Mouse (Mus musculus) hindbrain, embryonic 12.5 days (tissue): ENCODE results near the gene Slc4a4. TPM values are rescaled to one million over a fixed set of nuclear protein-coding genes. Genes with fewer than 3 reads are reported as not detected.
"Not testable (repeated sequence)": the region's sequence is repeated elsewhere in the genome, so short reads cannot be mapped to it uniquely, and the experiment has no call there.

Experiments used
- ATAC-seq: fragments of 200-750 bp; cut with Nextera tagmentation; 2 replicates; pipeline ENCODE4 v1.8.0; 2017; ENCODE audit warnings: moderate TSS enrichment; ENCODE audit not compliant: low FRiP score
- H3K27ac ChIP-seq: fragments of 300-500 bp; sonication (generic); 2 replicates; pipeline ENCODE4 v1.5.1; 2016; ENCODE audit warnings: mild to moderate bottlenecking
- H3K27me3 ChIP-seq: fragments of 300-500 bp; sonication (generic); 2 replicates; pipeline ENCODE4 v1.6.1; 2016; ENCODE audit warnings: mild to moderate bottlenecking
- H3K36me3 ChIP-seq: fragments of 300-500 bp; sonication (generic); 2 replicates; pipeline ENCODE4 v1.6.1; 2016; ENCODE audit warnings: mild to moderate bottlenecking
- H3K4me1 ChIP-seq: fragments of 300-500 bp; sonication (generic); 2 replicates; pipeline ENCODE4 v1.6.1; 2016
- H3K4me2 ChIP-seq: fragments of 300-500 bp; sonication (generic); replicated peaks from 2 replicates; pipeline ENCODE4 v1.6.1; 2016; ENCODE audit warnings: mild to moderate bottlenecking
- H3K4me3 ChIP-seq: fragments of 300-500 bp; sonication (generic); 2 replicates; pipeline ENCODE4 v1.5.1; 2016; ENCODE audit warnings: mild to moderate bottlenecking
- H3K9ac ChIP-seq: fragments of 300-500 bp; sonication (generic); 2 replicates; pipeline ENCODE4 v1.6.1; 2016; ENCODE audit warnings: mild to moderate bottlenecking, moderate library complexity
- H3K9me3 ChIP-seq: fragments of 300-500 bp; sonication (generic); replicated peaks from 2 replicates; pipeline ENCODE4 v1.6.1; 2016; ENCODE audit warnings: mild to moderate bottlenecking
- WGBS: fragments of 180-500 bp; shearing (Covaris S2); methylation state at CpG from one replicate; pipeline ENCODE4 v1.1.7; 2016; 5-methylcytosine and 5-hydroxymethylcytosine counted together
- polyA plus RNA-seq: library from polyadenylated mRNA; unstranded; fragments of >200 nt; fragmentation: Nextera tagmentation; extraction: Ambion mirVana; gene quantifications from 2 replicates; pipeline ENCODE4 v1.2.1, GENCODE M21; 2016

Gene Slc4a4
- polyA plus RNA-seq, 1 experiment from 2014 or later, result 3.2 TPM

DNA sequence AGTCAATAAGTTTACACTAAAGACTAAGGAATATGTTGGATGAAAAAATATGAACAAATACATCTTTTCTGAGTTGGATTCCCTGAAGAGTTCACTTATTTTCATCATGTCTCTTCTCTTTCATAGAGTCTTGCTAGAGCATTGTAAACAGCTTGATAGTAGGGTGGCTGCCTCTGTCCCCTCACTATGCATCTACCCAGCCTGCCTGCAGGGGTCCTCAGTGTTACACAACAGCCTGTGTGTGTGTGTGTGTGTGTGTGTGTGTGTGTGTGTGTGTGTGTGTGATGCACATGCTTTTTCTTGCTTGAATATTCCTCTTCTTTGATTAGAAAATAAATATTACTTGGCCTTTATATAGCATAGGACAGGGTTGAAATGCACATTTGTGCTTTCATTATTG, 84.9 kb downstream of the Slc4a4 start:
- Histone ChIP-seq H3K9me3 (no peaks in the 10 kb centered on the region), H3K4me3 (no peak overlapping the region), H3K36me3 (no peaks in the 10 kb centered on the region), H3K27ac (no peak overlapping the region), H3K9ac (no peak overlapping the region), H3K4me1 (0 out of 2 replicates have a peak, but pooled peaks cover 3% of the 10 kb centered on the region), H3K27me3 (no peaks in the 10 kb centered on the region), H3K4me2 (no peak overlapping the region)
- ATAC-seq, result no peak

DNA sequence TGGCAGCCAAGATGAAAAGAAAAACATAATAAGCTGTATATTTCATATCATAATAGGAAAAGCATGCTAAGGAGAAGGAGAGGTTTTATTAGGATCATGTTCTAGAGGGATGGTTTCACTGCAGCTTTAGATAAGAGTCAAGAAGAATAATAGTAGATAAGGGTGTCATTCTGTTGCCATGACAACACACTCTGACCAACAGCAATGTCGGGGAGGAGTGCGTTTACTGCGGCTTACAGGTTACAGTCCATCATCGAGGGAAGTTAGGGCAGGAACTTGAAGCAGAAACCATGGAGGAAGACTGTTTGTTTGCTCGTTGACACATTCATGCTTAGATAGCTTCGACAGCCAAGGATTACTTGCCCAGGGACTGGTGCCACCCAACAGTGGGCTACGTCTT, 85.7 kb downstream of the Slc4a4 start:
- Histone ChIP-seq H3K36me3 (no peaks in the 10 kb centered on the region), H3K4me1 (0 out of 2 replicates have a peak, but pooled peaks cover 3% of the 10 kb centered on the region), H3K27ac (no peak overlapping the region), H3K27me3 (no peaks in the 10 kb centered on the region), H3K9me3 (no peaks in the 10 kb centered on the region), H3K9ac (no peak overlapping the region), H3K4me3 (no peak overlapping the region), H3K4me2 (no peak overlapping the region)
- no peak for ATAC-seq
- 77% methylated on average over 7 of the region's 7 CpGs for WGBS

DNA sequence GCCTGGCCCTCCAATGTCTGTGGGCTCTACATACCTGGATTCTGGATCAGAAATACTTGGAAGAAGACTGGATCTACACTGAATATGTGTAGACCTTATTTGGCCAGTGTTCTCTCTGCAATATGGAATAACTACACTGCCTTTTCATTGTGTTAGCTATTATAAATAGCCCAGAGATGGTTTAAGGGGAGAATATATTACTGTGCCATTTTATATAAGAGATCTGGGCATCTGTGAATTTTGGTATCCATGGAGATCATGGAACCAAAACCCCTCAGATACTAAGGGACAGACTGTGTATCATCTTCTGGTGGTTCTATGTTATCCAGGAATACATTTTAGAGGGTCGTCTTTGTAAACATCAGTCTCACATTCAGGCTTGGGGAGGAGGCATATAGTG, 86.5 kb downstream of the Slc4a4 start:
- 89% methylated on average over 1 of the region's 1 CpGs for WGBS
- ATAC-seq, result no peak
- no peak overlapping the region for H3K4me2 ChIP-seq
- H3K36me3 ChIP-seq, result no peaks in the 10 kb centered on the region
- no peaks in the 10 kb centered on the region for H3K27me3 ChIP-seq
- H3K4me3 ChIP-seq, result no peak overlapping the region
- 0 out of 2 replicates have a peak, but pooled peaks cover 3% of the 10 kb centered on the region for H3K4me1 ChIP-seq
- H3K9me3 ChIP-seq, result no peaks in the 10 kb centered on the region
- H3K9ac ChIP-seq, result no peak overlapping the region
- no peak overlapping the region for H3K27ac ChIP-seq

DNA sequence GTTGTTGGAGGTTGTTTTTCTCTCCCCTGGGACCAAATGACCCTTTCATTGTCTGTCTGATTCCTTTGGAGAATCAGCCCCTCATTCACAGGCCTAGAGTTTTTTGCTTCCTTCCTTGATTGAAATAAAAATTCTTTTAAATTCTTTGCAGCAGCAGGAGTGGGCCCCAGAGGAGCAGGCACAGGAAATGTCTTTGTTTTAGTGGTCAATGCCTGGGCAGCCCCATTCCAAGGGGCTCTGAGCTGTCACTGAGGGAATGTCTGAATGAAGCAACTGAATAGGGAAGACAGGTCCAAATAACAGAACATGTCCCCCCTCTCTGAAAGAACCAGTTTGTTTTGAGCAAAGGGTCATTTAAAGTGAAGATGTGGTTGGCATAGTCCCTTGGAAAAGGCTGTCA, 89.1 kb downstream of the Slc4a4 start:
- Histone ChIP-seq H3K9ac (no peak overlapping the region), H3K9me3 (no peaks in the 10 kb centered on the region), H3K36me3 (no peaks in the 10 kb centered on the region), H3K27me3 (no peaks in the 10 kb centered on the region), H3K4me2 (no peak overlapping the region), H3K27ac (no peak overlapping the region), H3K4me3 (no peak overlapping the region), H3K4me1 (no peaks in the 10 kb centered on the region)
- no peak for ATAC-seq

DNA sequence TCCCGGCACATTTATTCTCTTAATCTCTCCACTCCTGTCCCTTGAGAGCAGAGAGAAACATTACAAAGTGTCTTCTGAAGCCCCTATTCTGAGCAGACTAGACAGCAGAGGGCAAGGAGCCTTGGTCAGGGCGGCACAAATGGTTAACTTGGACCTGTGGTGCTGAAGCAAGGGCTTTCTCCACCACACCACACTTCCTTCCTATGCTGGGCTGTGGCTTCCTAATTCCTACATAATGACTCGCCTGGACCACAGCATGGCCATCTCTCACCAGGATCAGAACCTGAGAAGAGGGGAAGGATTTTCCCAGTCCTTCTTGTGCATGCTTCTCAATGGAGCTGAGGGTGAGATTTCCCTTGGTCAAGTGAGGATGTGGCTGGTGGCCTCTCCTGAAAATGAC, 89.8 kb downstream of the Slc4a4 start:
- no peak for ATAC-seq
- H3K27me3 ChIP-seq, result no peaks in the 10 kb centered on the region
- H3K36me3 ChIP-seq, result no peaks in the 10 kb centered on the region
- H3K9me3 ChIP-seq, result no peaks in the 10 kb centered on the region
- WGBS, result 68% methylated on average over 3 of the region's 3 CpGs
- no peak overlapping the region for H3K4me3 ChIP-seq
- H3K9ac ChIP-seq, result no peak overlapping the region
- H3K27ac ChIP-seq, result no peak overlapping the region
- H3K4me2 ChIP-seq, result no peak overlapping the region
- no peaks in the 10 kb centered on the region for H3K4me1 ChIP-seq

DNA sequence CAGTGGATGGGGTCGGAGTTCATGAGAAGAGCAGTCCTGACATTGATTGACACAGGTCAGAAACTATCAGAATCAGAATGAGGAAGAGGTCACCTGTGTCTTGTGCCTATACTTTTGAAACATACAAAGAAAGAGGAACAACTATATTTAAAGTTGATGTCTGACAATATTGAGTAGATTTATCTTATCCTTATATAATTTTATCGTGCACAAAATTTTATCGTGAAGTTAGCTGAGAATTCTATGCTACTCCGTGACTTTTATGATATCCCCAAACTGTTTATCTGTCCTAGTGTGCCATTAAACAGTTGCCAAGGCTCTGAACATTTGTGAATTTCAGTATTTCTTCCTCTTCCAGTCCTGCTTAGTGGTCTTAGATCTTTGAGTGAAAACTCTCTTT, 94.1 kb downstream of the Slc4a4 start:
- H3K27ac ChIP-seq, result no peak overlapping the region
- H3K4me1 ChIP-seq, result no peaks in the 10 kb centered on the region
- no peaks in the 10 kb centered on the region for H3K27me3 ChIP-seq
- no peaks in the 10 kb centered on the region for H3K9me3 ChIP-seq
- WGBS, result 94% methylated on average over 4 of the region's 4 CpGs
- H3K9ac ChIP-seq, result no peak overlapping the region
- H3K4me3 ChIP-seq, result no peak overlapping the region
- H3K4me2 ChIP-seq, result no peak overlapping the region
- no peaks in the 10 kb centered on the region for H3K36me3 ChIP-seq
- no peak for ATAC-seq

DNA sequence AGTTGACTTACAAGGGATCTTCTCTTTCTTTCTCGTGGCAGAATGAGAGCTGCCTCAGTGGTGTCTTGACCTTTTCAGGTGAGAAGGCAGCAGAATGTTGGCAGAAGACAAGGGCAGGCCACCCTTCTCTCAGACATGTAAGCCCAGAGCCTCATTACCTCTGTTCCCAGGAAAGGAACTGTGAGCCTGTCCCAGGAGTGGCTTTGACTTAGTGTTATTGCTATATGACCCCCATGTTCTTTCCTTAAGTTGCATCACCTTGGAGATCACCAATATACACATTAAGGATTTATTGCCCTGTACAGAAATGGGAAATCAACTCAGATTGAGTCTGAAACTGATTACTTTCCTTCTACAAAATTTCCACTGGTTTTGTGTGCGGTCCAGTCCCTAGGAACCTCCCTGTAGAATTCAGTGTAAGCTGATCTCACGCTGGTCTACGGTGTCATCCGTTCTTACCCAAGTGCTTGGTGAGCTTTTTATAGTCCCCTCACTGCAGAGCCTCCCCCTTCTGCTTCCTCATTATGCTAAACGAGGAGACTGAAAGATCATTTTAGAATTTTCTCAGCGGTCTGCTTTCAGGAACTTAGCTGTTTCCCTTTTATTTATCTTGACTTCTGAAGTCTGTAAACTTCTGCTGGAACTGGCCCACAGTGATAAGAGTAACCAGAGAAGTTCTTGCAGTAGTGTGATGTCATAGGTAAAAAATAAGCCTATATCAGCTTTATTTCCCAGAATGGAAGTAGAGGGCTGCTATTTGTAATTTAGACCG, 94.8 kb downstream of the Slc4a4 start:
- 61% methylated on average over 8 of the region's 8 CpGs for WGBS
- Histone ChIP-seq H3K4me1 (no peaks in the 10 kb centered on the region), H3K9me3 (no peaks in the 10 kb centered on the region), H3K27me3 (no peaks in the 10 kb centered on the region), H3K27ac (no peak overlapping the region), H3K4me2 (no peak overlapping the region), H3K9ac (no peak overlapping the region), H3K4me3 (no peak overlapping the region), H3K36me3 (no peaks in the 10 kb centered on the region)
- ATAC-seq, result no peak

DNA sequence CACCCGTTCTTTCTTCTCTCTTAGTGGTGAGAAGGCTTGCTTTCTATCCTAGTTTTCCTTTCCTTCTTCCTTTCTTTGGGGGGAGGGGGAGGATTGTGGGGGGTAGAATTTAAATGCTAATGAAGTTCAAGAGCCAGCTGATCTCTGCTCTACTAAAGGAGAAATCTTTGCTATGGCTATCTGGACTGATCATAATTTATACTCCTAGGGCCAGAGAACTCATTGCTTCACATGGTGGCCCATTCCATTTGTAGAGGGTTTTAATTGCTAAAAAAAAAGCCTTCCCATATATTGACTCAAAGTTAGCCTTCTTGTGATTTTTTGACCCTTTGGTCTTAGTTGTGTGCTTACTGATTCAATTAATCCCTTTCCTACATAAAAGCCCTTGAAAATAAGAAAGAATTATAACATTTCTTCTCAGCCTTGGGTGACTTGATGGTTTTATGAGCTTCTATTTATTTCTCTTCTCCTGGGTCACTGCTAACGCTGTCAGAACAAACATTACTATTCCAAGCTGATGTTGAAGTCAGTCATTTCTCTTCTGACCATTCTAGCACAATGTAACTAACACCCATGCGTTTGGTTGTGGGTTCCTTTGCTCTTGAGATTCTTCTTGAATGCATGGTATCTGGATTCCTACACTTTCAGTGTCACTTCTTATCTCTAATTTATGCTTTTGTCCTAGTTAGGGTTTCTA, 95.6 kb downstream of the Slc4a4 start:
- Histone ChIP-seq H3K9ac (no peak overlapping the region), H3K4me3 (no peak overlapping the region), H3K9me3 (no peaks in the 10 kb centered on the region), H3K4me1 (no peaks in the 10 kb centered on the region), H3K27ac (no peak overlapping the region), H3K27me3 (no peaks in the 10 kb centered on the region), H3K36me3 (no peaks in the 10 kb centered on the region), H3K4me2 (no peak overlapping the region)
- ATAC-seq, result no peak
- WGBS, result 85% methylated on average over 3 of the region's 3 CpGs

DNA sequence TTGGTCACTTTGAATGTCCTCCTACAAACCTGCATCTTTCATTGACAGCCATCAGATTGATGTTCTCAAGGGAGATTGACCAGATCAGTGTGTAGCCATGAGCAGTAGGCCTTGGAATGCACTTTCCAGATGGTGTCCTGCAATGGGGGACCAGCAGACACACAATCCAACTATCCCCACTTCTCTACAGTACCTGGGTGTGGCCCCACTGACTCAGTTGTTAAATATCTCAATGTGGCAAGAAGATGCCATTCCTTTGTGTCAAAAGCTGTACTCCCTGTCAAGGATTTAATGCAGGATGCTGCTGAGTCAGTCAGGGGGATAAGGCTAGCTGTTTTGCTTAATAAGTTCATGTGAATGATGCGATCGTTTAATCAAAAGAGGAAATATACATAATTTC, 96.6 kb downstream of the Slc4a4 start:
- Histone ChIP-seq H3K4me3 (no peak overlapping the region), H3K36me3 (no peaks in the 10 kb centered on the region), H3K4me2 (no peak overlapping the region), H3K27ac (no peak overlapping the region), H3K9ac (no peak overlapping the region), H3K9me3 (no peaks in the 10 kb centered on the region), H3K4me1 (no peaks in the 10 kb centered on the region), H3K27me3 (no peaks in the 10 kb centered on the region)
- ATAC-seq, result no peak
- WGBS, result 96% methylated on average over 2 of the region's 2 CpGs

DNA sequence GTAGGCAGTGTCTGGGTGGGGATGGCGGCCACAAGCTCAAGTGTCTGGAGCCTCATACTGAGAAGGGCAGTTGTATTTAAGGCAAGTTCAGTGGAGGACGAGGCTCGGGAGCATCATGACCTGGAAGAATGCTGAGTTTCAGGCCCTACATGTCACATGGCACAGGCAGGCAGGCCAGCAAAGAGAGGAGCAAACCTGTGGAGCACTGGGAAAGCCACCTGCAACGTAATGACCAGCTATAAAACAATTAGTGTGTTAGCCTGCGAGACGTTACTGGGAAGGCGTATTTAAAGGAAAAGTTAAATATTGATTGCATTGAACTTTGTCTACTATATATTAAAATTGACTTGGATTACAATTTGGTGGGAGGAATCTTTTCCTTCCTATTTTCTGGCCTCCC, 97.0 kb downstream of the Slc4a4 start:
- Histone ChIP-seq H3K4me2 (no peak overlapping the region), H3K4me3 (no peak overlapping the region), H3K9ac (no peak overlapping the region), H3K27me3 (no peaks in the 10 kb centered on the region), H3K4me1 (no peaks in the 10 kb centered on the region), H3K36me3 (no peaks in the 10 kb centered on the region), H3K27ac (no peak overlapping the region), H3K9me3 (no peaks in the 10 kb centered on the region)
- ATAC-seq, result no peak
- WGBS, result 86% methylated on average over 7 of the region's 7 CpGs

DNA sequence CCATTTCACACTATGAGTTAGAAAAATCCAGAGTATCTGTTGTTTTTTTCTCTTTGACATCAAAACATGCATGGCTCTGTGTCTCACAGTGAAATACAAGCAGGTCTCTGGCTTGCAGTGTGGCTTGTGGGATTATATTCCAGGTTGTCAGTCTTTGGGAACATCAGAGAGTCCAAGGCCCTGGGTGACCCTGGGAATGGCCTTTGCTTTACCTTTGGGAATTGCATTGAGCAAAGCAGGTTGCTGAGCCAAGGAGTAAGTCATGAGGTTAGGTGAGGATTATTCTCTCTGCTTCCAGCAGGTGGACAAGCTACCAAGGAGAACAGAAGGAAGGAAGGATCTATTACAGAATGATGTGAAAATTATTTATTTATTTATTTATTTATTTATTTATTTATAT, 102.4 kb downstream of the Slc4a4 start:
- ATAC-seq, result no peak
- no peaks in the 10 kb centered on the region for H3K27me3 ChIP-seq
- no peaks in the 10 kb centered on the region for H3K36me3 ChIP-seq
- H3K4me3 ChIP-seq, result no peak overlapping the region
- no peaks in the 10 kb centered on the region for H3K4me1 ChIP-seq
- H3K27ac ChIP-seq, result no peak overlapping the region
- no peak overlapping the region for H3K4me2 ChIP-seq
- no peak overlapping the region for H3K9ac ChIP-seq
- H3K9me3 ChIP-seq, result no peaks in the 10 kb centered on the region

DNA sequence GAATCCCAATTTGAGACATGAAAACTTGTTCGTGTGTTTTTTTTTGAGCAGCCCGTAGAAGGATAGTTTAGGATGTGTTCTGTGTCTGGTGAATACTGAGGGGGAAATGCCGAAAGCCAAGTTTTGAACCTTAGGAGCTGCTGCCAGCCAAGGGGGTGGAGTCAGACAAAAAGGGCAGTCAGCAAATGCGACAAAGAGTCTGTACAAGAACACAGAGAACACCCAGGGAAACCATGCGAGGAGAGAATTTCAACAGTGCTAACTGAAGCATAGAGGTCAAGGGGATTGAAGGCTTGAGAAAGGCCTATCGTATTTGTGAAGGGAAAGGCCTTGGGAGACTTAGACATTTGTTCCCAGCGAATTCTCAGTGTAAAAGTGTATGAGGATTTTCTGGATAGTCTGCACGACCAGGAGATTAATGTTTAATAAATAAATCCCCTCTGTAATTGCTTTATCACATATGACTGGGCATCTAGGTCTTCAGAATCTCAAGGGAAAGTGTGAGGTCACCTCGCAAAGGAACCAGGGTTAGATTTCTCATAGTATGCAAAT, 103.7 kb downstream of the Slc4a4 start:
- no peaks in the 10 kb centered on the region for H3K27me3 ChIP-seq
- no peak overlapping the region for H3K27ac ChIP-seq
- no peak overlapping the region for H3K9ac ChIP-seq
- no peak for ATAC-seq
- no peaks in the 10 kb centered on the region for H3K4me1 ChIP-seq
- no peak overlapping the region for H3K4me2 ChIP-seq
- no peaks in the 10 kb centered on the region for H3K9me3 ChIP-seq
- no peaks in the 10 kb centered on the region for H3K36me3 ChIP-seq
- WGBS, result 72% methylated on average over 9 of the region's 9 CpGs
- H3K4me3 ChIP-seq, result no peak overlapping the region

DNA sequence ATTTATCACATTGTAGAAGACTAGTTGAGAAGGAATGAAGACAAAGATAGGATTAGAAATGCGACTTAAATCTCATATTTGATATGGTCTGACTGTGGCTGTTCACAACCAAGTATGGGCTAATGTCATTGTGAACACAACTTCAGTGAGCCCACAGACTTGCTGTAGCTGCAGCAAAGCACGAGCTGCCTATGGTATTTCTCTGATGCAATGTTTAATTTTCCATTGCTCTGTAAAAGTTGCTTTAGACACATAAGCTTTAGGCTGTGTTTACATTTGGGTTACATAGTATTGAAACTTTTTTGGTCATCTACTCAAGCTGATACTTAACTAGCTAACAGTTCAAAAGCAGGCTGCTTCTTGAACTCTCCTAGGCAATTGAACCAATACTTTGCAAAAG, 104.7 kb downstream of the Slc4a4 start:
- not testable (repeated sequence) for ATAC-seq

More for the DNA sequence above, 104.7 kb downstream of the Slc4a4 start:
- not testable (repeated sequence) for H3K27ac ChIP-seq, H3K4me2 ChIP-seq, H3K4me1 ChIP-seq, H3K9me3 ChIP-seq, H3K27me3 ChIP-seq, H3K9ac ChIP-seq, H3K36me3 ChIP-seq, H3K4me3 ChIP-seq
- WGBS, result 80% methylated on average over 2 of the region's 2 CpGs
